Mouse (Mus musculus) mature B cell (primary cell): Measurements from ENCODE around the gene Defb7.

Experiments used
- in situ Hi-C: fragments of 300-500 bp; cut with MboI; formaldehyde crosslinking; loops from 2 replicates; pipeline ENCODE4 v1.14.3; 2019

The Defb7 gene

GRCm38 (mm10) chr8:19494797-19495196, at the start of gene Defb7:
Gene Defb7 (plus strand): TSS chr8:19495097.
- in situ Hi-C loops, result no loop called here

- in situ Hi-C loops, result no loop called here
Measured at GRCm38 (mm10) chr8:19446378-19446777, 48.5 kb upstream of the Defb7 start.

GRCm38 (mm10) chr8:19461355-19461754, 33.5 kb upstream of the Defb7 start:
- in situ Hi-C loops, result no loop called here

DNA sequence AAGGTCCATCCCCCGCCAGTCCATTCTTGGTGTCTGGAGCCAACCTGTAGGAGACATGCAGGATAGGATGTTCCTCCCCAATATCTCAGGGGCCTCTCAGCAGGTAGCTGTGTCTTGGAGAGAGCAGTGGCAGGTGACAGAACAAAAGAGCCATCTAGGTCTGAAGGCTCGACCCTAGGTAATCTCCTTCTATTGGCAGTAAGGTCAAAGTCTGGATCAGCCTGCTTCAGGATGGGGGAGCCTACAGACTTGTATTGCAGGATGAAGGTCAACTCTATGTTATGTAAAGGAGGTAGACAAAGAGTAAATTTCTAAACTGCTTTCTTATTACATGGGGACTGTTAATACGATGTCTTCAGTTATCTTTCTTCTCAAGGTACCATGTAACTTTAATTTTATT, 25.9 kb upstream of the Defb7 start:
- in situ Hi-C loops, result no loop called here

DNA sequence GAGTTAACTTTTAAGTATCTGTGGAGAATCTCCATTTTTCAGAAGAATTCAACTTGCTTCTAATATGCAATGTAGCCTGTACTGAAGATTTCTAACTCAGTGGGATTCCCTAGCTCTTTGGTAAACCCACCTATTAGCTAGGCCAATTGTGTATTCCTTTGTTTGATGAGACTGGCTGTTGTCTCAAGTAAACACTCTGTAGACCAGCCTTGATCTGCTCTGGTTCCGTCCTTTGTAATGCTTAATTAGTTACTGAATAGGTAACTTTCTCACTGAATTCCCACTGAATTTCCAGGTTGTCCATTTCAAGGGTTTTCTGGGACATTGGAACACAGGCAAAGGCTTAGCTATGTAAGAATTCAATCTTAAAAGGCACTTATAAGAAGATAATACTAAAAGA, 5.6 kb downstream of the Defb7 start:
- in situ Hi-C loops, result no loop called here

- in situ Hi-C loops, result no loop called here
Measured at GRCm38 (mm10) chr8:19535195-19535829, 40.4 kb downstream of the Defb7 start.

GRCm38 (mm10) chr8:19540376-19540775, 45.5 kb downstream of the Defb7 start:
- in situ Hi-C loops, result no loop called here
